Mouse (Mus musculus): ENCODE measurements around the gene Lrrn2.
"Not testable (repeated sequence)": the region's sequence is repeated elsewhere in the genome, so short reads cannot be mapped to it uniquely, and the experiment has no call there.

The Lrrn2 gene

DNA sequence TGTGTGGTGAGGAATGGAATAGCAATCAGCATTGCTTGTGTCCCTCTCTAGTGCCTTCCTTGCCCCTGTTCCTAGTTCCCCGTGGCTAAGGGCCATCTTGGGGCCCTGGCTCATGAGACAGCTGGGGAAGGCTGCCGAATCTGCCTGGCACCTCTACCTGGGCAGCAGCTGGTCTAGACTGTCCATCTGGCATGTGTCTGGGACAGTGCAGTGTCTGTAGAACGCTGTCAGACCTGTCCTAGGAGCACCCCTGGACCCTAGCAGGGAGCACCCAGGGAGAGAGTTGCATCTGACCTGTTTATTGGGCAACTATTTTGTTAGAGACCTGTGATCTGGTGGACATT lies 48.8 kb downstream of the Lrrn2 start:
- DNase-seq (ENCODE audit: extremely low read depth, low read depth, low spot score), result no peak

- DNase-seq (ENCODE audit: extremely low read depth, low read depth, low spot score), result no peak
Measured at GRCm38 (mm10) chr1:132930291-132930690, 50.2 kb downstream of the Lrrn2 start.

- DNase-seq (ENCODE audit: extremely low read depth, low read depth, low spot score), result no peak
Measured at GRCm38 (mm10) chr1:132932421-132932820, 52.3 kb downstream of the Lrrn2 start.

- DNase-seq (ENCODE audit: extremely low read depth, low read depth, low spot score), result no peak
Measured at GRCm38 (mm10) chr1:132934856-132935255, 54.8 kb downstream of the Lrrn2 start.

DNA sequence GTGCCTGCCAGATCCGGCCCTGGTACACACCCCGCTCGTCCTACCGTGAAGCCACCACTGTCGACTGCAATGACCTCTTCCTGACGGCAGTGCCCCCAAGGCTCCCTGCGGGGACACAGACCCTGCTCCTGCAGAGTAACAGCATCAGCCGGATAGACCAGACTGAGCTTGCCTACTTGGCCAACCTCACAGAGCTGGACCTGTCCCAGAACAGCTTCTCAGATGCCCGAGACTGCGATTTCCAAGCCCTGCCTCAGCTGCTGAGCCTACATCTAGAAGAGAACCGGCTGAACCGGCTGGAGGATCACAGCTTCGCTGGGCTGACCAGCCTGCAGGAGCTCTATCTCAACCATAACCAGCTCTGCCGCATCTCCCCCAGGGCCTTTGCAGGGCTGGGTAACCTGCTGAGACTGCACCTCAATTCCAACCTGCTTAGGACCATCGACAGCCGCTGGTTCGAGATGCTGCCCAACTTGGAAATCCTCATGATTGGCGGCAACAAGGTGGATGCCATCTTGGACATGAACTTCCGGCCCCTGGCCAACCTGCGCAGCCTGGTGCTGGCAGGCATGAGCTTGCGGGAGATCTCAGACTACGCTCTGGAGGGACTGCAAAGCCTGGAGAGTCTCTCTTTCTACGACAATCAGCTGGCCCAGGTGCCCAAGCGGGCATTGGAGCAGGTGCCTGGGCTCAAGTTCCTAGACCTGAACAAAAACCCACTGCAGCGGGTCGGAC lies 57.4 kb downstream of the Lrrn2 start:
- DNase-seq (ENCODE audit: extremely low read depth, low read depth, low spot score), result peak; percentile 40

DNA sequence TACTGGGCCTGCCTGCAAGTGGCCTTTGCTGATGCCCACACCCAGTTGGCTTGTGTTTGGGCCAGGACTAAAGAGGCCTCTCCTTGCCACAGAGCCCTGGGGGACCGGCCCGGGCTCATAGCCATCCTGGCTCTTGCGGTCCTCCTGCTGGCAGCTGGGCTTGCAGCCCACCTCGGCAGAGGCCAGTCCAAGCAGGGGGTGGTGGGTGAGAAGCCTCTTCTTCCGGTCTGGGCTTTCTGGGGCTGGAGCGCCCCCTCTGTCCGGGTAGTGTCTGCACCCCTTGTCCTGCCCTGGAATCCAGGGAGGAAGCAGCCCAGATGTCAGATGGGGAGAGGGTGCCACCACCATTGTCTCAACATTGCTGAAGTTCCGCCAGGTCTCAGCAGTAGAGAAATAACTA lies 58.9 kb downstream of the Lrrn2 start:
- DNase-seq (ENCODE audit: extremely low read depth, low read depth, low spot score), result no peak

DNA sequence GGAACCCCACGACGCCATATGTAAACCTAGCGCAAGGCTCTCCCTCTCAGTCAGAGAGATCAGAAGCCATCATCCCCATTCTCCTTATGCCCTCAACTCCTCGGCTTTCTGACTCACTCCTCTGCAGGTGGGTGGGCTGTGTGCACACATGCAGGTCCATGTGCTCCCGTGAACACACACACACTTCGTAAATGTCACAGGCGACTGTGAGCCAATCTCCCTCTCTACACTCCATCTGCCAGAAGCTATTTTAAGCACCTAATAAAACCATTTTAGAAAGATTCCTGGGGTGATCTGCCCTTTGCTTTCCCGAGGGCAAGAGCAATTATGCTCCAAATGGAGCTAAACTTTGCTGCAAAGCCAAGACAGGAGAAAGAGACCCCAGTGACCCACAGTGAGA lies 65.8 kb downstream of the Lrrn2 start:
- no peak for DNase-seq (ENCODE audit: extremely low read depth, low read depth, low spot score)

GRCm38 (mm10) chr1:132947811-132948210 lies 67.7 kb downstream of the Lrrn2 start:
- DNase-seq (ENCODE audit: extremely low read depth, low read depth, low spot score), result no peak

DNA sequence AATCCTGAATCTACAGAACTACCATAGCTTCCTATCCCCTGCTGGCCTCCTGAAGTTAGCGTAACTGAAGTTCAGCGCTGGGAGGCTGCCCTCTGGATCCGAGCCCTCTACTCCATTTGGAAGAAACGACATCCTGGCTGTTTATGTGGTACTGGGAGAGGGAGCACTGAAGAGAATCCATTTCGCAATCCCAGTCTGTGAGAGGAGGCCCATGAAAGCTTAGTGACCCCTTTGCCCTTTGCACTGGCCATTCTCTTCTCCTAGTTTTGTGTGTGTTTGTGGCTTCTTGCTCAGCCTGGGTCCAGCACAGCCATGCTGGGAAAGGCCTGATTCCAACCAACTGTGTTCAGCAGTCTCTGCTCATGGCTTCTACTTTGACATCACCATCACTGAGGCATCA lies 76.7 kb downstream of the Lrrn2 start:
- no peak for DNase-seq (ENCODE audit: extremely low read depth, low read depth, low spot score)

DNA sequence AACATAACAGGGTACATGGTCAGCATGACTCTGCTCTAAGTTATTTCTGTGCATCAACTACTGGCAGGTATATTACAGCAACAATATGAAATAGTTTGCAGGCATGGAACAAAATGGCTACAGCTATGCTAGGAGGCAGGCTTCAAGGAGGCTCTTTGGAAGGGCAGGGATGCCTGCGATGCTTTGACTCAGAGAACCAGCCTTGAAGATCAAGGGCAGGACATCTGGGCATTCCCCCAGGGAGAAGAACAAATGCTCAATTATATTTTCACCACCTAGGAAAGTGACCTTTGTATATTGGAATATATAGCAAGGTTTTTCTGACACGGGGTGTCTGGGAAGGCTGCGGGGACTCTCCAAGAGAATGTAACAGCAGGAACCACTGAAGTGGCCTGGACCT lies 81.7 kb downstream of the Lrrn2 start:
- no peak for DNase-seq (ENCODE audit: extremely low read depth, low read depth, low spot score)

DNA sequence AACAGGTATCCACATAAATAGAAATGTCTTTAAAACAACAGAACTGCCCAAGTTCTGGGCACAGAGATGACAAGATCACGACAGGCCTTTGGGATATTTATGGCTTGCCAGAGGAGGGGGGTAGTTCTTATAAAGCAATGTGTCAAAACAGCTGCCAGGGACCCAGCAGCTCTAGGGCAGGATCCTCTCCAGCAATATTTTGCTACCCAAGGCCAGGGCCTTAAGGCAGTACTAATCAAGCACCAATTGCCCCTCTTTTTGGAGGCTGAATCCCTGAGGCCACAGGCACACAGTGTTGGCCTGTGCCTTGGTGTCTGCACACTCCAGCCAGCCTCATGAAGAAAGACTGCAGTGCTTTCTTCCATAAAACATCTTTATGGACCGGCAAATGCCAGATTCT lies 84.0 kb downstream of the Lrrn2 start:
- no peak for DNase-seq (ENCODE audit: extremely low read depth, low read depth, low spot score)

GRCm38 (mm10) chr1:132964691-132965090 lies 84.6 kb downstream of the Lrrn2 start:
- no peak for DNase-seq (ENCODE audit: extremely low read depth, low read depth, low spot score)

DNA sequence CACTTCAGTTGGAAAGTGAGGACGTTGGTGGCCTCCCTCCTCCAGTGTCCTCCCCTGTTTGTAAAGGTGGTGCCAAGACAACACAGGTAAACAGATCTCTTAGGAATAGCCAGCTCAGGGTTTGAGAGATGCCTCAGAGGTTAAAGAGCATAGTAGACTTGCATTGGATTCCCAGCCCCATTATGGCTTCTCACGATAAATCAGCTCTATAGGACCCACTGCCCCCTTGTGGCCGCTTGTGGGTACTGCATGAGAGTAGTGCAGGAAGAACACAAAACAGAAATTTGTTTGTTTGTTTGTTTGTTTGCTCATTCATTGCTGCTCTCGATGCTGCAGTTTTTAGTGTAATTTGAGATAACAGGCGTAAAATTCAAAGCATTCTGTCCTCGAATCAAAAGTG lies 88.6 kb downstream of the Lrrn2 start:
- no peak for DNase-seq (ENCODE audit: extremely low read depth, low read depth, low spot score)

GRCm38 (mm10) chr1:132977402-132977801 lies 97.3 kb downstream of the Lrrn2 start:
- no peak for DNase-seq (ENCODE audit: extremely low read depth, low read depth, low spot score)

DNA sequence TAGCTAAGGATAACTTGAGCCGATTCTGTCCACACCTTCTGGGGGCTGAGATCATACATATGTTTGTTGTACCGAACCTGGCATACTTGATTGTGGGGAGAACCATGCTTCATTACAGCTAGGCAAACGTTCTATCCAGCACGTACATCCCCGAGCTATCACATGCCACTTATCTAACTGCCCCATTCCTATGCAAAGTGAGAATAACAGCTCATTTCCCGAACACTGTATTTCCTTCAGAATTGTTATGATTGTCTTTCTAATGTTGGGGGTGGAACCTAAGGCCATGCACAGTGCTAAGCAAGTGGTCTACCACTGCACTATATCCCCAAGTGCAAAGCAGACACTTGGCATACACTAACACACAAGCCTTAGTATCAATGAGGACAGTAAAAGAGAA lies 101.2 kb downstream of the Lrrn2 start:
- DNase-seq (ENCODE audit: extremely low read depth, low read depth, low spot score), result no peak

GRCm38 (mm10) chr1:132982728-132983127 lies 102.7 kb downstream of the Lrrn2 start:
- no peak for DNase-seq (ENCODE audit: extremely low read depth, low read depth, low spot score)

- not testable (repeated sequence) for DNase-seq (ENCODE audit: extremely low read depth, low read depth, low spot score)
Measured at GRCm38 (mm10) chr1:132988556-132989459, 108.7 kb downstream of the Lrrn2 start.

Data from fat pad, adult 2 months (tissue).